Mouse (Mus musculus) ovary, adult 2 months (tissue): ENCODE measurements around the gene Krtap6-5. TPM values are rescaled to one million over a fixed set of nuclear protein-coding genes. Genes with fewer than 3 reads are reported as not detected.

Experiments
- polyA plus RNA-seq: library from polyadenylated mRNA; depleted of rRNA; stranded (reverse); fragments of >200 nt; gene quantifications from 2 replicates; pipeline ENCODE4 v1.2.3, GENCODE M21; 2012; rRNA removed

The Krtap6-5 gene
- not detected in 2 replicates for polyA plus RNA-seq

DNA sequence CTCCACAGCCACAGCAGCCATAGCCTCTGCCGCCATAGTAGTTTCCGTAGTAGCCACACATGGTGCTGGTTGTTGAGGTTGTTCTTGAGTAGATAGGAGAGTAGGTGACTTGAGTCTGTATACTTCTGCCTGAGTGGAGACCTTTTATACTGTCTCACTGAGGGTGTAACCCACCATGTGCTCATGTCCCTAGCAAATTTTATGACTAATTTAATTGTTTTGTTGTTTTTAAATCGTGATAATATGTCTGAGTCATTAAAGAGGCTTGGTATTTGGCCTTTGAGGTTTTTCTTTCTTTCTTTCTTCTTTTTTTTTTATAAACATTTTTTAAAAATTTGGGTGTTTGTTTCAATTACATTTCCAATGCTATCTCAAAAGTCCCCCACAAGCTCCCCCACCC is at the start of gene Krtap6-5:
Krtap6-5 (minus strand) TSS at position 101 of the 400 bp plus-strand sequence.

GRCm38 (mm10) chr16:89063902-89064301 is 16.2 kb upstream of the Krtap6-5 start, which contains the start of gene 1110025L11Rik:
TSS of gene 1110025L11Rik (minus strand) at chr16:89064002.

GRCm38 (mm10) chr16:89041372-89041771 is 6.3 kb downstream of the Krtap6-5 start, which contains the start of gene Gm10228:
TSS of gene Gm10228 (minus strand) at chr16:89041472.

GRCm38 (mm10) chr16:89031399-89031798 is 16.3 kb downstream of the Krtap6-5 start, which contains the start of gene Krtap6-1:
TSS of gene Krtap6-1 (plus strand) at chr16:89031699.

GRCm38 (mm10) chr16:89014984-89015383 is 32.7 kb downstream of the Krtap6-5 start, which contains the start of gene Gm10229:
TSS of gene Gm10229 (plus strand) at chr16:89015284.

GRCm38 (mm10) chr16:89010659-89011058 is 37.0 kb downstream of the Krtap6-5 start, which contains the start of gene Krtap22-2:
TSS of gene Krtap22-2 (minus strand) at chr16:89010759.

Other genes with a start within 250 kb of the Krtap6-5 start
- gene Gm20741, start 235.7 kb downstream of the Krtap6-5 start, polyA plus RNA-seq: not detected in 2 replicates
- not detected in 2 replicates for gene Krtap15, start 227.7 kb downstream of the Krtap6-5 start, polyA plus RNA-seq
- not detected in 2 replicates for gene Krtap14, start 221.7 kb downstream of the Krtap6-5 start, polyA plus RNA-seq
- gene Krtap19-1, start 178.5 kb downstream of the Krtap6-5 start, polyA plus RNA-seq: not detected in 2 replicates
- not detected in 2 replicates for gene Krtap19-2, start 173.6 kb downstream of the Krtap6-5 start, polyA plus RNA-seq
- gene Krtap19-3, start 169.8 kb downstream of the Krtap6-5 start, polyA plus RNA-seq: not detected in 2 replicates
- not detected in 2 replicates for gene Krtap19-4, start 162.8 kb downstream of the Krtap6-5 start, polyA plus RNA-seq
- not detected in 2 replicates for gene Krtap19-5, start 151.4 kb downstream of the Krtap6-5 start, polyA plus RNA-seq
- not detected in 2 replicates for gene Krtap19-9b, start 115.6 kb downstream of the Krtap6-5 start, polyA plus RNA-seq
- gene Krtap16-3, start 85.0 kb downstream of the Krtap6-5 start, polyA plus RNA-seq: not detected in 2 replicates
- gene Krtap22-2, start 37.1 kb downstream of the Krtap6-5 start, polyA plus RNA-seq: not detected in 2 replicates
- not detected in 2 replicates for gene Gm10229, start 32.6 kb downstream of the Krtap6-5 start, polyA plus RNA-seq
- not detected in 2 replicates for gene Krtap6-1, start 16.2 kb downstream of the Krtap6-5 start, polyA plus RNA-seq
- gene Gm10228, start 6.4 kb downstream of the Krtap6-5 start, polyA plus RNA-seq: not detected in 2 replicates
- gene 1110025L11Rik, start 16.1 kb upstream of the Krtap6-5 start, polyA plus RNA-seq: not detected in 2 replicates
- gene Krtap6-3, start 36.1 kb upstream of the Krtap6-5 start, polyA plus RNA-seq: not detected in 2 replicates
- gene Gm6358, start 93.0 kb upstream of the Krtap6-5 start, polyA plus RNA-seq: not detected in 2 replicates
- not detected in 2 replicates for gene Gm10061, start 103.2 kb upstream of the Krtap6-5 start, polyA plus RNA-seq
- gene Gm9789, start 110.1 kb upstream of the Krtap6-5 start, polyA plus RNA-seq: not detected in 2 replicates
- gene Gm7735, start 121.6 kb upstream of the Krtap6-5 start, polyA plus RNA-seq: not detected in 2 replicates
- gene 1110057P08Rik, start 126.9 kb upstream of the Krtap6-5 start, polyA plus RNA-seq: not detected in 2 replicates
- not detected in 2 replicates for gene Krtap20-2, start 158.0 kb upstream of the Krtap6-5 start, polyA plus RNA-seq